Mouse (Mus musculus) liver, embryonic 15.5 days (tissue): ENCODE measurements around the gene Skiv2l. TPM values are rescaled to one million over a fixed set of nuclear protein-coding genes. Genes with fewer than 3 reads are reported as not detected.
"Not testable (repeated sequence)": the region's sequence is repeated elsewhere in the genome, so short reads cannot be mapped to it uniquely, and the experiment has no call there.

Source experiments
- ATAC-seq: fragments of 200-750 bp; cut with Nextera tagmentation; 2 replicates; pipeline ENCODE4 v1.8.0; 2017; ENCODE audit warnings: moderate number of reproducible peaks, mild to moderate bottlenecking, moderate library complexity; ENCODE audit not compliant: insufficient read depth
- H3K27ac ChIP-seq: fragments of 300-500 bp; sonication (generic); replicated peaks from 2 replicates; pipeline ENCODE4 v1.5.1; 2015; ENCODE audit warnings: mild to moderate bottlenecking, inconsistent platforms
- H3K27me3 ChIP-seq: fragments of 300-500 bp; sonication (generic); 2 replicates; pipeline ENCODE4 v1.6.1; 2015; ENCODE audit warnings: mild to moderate bottlenecking, inconsistent platforms
- H3K36me3 ChIP-seq: fragments of 300-500 bp; sonication (generic); replicated peaks from 2 replicates; pipeline ENCODE4 v1.6.1; 2015; ENCODE audit warnings: moderate library complexity, mild to moderate bottlenecking, inconsistent platforms
- H3K4me1 ChIP-seq: fragments of 300-500 bp; sonication (generic); replicated peaks from 2 replicates; pipeline ENCODE4 v1.6.1; 2015; ENCODE audit warnings: inconsistent platforms
- H3K4me2 ChIP-seq: fragments of 300-500 bp; sonication (generic); 2 replicates; pipeline ENCODE4 v1.6.1; 2015; ENCODE audit warnings: moderate library complexity, mild to moderate bottlenecking, inconsistent platforms
- H3K4me3 ChIP-seq: fragments of 300-500 bp; sonication (generic); replicated peaks from 2 replicates; pipeline ENCODE4 v1.5.1; 2015; ENCODE audit warnings: mild to moderate bottlenecking, inconsistent platforms
- H3K9ac ChIP-seq: fragments of 300-500 bp; sonication (generic); 2 replicates; pipeline ENCODE4 v1.6.1; 2015; ENCODE audit warnings: moderate library complexity, mild to moderate bottlenecking, inconsistent platforms
- H3K9me3 ChIP-seq: fragments of 300-500 bp; sonication (generic); replicated peaks from 2 replicates; pipeline ENCODE4 v1.6.1; 2016; ENCODE audit warnings: inconsistent platforms
- WGBS: fragments of 180-500 bp; shearing (Covaris S2); methylation state at CpG from one replicate; pipeline ENCODE4 v1.1.7; 2015; ENCODE audit warnings: mixed read lengths; ENCODE audit not compliant: insufficient replicate concordance; 5-methylcytosine and 5-hydroxymethylcytosine counted together
- polyA plus RNA-seq: library from polyadenylated mRNA; unstranded; fragments of >200 nt; fragmentation: Nextera tagmentation; extraction: Ambion mirVana; gene quantifications from 2 replicates; pipeline ENCODE4 v1.2.1, GENCODE M21; 2015

Gene Skiv2l
- polyA plus RNA-seq, 1 experiment from 2014 or later, result 24.5 TPM

GRCm38 (mm10) chr17:34810411-34810810 is 39.6 kb downstream of the Skiv2l start:
- not testable (repeated sequence) for H3K9ac ChIP-seq, H3K27me3 ChIP-seq, H3K4me1 ChIP-seq, H3K9me3 ChIP-seq, H3K27ac ChIP-seq, ATAC-seq, H3K4me3 ChIP-seq, H3K36me3 ChIP-seq, H3K4me2 ChIP-seq
- WGBS, result 70% methylated on average over 5 of the region's 5 CpGs

GRCm38 (mm10) chr17:34808599-34809205 is 41.3 kb downstream of the Skiv2l start:
- Histone ChIP-seq H3K4me3 (no peak overlapping the region), H3K27ac (peak overlapping the region; percentile 81), H3K9me3 (peaks cover 5% of the 10 kb centered on the region; the same call in 1 of the 2 replicates), H3K4me1 (peaks cover 6% of the 10 kb centered on the region), H3K9ac (no peak overlapping the region), H3K4me2 (no peak overlapping the region), H3K27me3 (no peaks in the 10 kb centered on the region), H3K36me3 (no peaks in the 10 kb centered on the region)
- WGBS, result 58% methylated on average over 6 of the region's 6 CpGs
- ATAC-seq, result peak; percentile 60

- Histone ChIP-seq H3K4me3 (no peak overlapping the region), H3K27ac (no peak overlapping the region), H3K4me1 (peaks cover 6% of the 10 kb centered on the region), H3K36me3 (no peaks in the 10 kb centered on the region), H3K4me2 (no peak overlapping the region), H3K27me3 (no peaks in the 10 kb centered on the region), H3K9me3 (peaks cover 5% of the 10 kb centered on the region; the same call in 1 of the 2 replicates), H3K9ac (no peak overlapping the region)
- no peak for ATAC-seq
- WGBS, result 41% methylated on average over 3 of the region's 3 CpGs
Observed at GRCm38 (mm10) chr17:34807176-34807575, 42.8 kb downstream of the Skiv2l start.

DNA sequence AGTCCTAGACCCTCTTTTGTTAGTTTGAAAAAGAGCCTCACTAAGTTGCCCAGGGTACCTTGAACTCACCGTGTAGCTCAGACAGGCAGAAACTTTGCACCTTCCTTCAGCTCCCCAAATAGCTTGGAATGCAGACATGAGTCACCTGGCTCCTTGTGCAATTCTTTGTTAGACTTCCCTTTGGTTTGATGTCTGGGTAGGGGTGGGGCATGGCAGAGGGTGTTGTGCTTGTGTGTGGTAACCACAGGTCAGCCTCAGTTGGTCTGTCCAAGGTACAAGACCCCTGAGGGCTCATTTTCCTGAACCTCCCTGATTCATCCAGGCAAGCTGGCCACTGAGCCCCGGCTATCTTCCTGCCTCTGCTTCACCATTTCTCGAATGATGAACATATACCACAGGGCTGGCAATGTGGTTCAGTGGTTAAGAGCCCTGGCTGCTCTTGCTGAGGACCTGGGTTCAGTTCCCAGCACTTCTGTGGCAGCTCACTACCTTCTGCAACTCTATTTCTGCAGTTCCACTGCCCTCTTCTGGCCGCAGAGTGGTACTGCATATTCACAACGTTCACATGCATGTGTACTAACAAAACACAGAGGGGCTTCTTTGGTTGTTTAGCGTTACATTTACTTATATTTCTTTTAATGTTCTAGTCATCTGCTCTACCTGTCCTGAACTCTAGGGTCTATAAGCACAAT is 45.0 kb downstream of the Skiv2l start:
- no peak for ATAC-seq
- no peaks in the 10 kb centered on the region for H3K36me3 ChIP-seq
- H3K4me2 ChIP-seq, result no peak overlapping the region
- no peak overlapping the region for H3K9ac ChIP-seq
- no peaks in the 10 kb centered on the region for H3K4me1 ChIP-seq
- WGBS, result 58% methylated on average over 6 of the region's 6 CpGs
- H3K4me3 ChIP-seq, result no peak overlapping the region
- H3K27me3 ChIP-seq, result no peaks in the 10 kb centered on the region
- H3K9me3 ChIP-seq, result peaks cover 5% of the 10 kb centered on the region; the same call in 1 of the 2 replicates
- H3K27ac ChIP-seq, result no peak overlapping the region

- H3K4me2 ChIP-seq, H3K27me3 ChIP-seq, H3K9me3 ChIP-seq, H3K27ac ChIP-seq, H3K9ac ChIP-seq, H3K4me1 ChIP-seq, H3K4me3 ChIP-seq, ATAC-seq, H3K36me3 ChIP-seq: not testable (repeated sequence)
- WGBS, result 63% methylated on average over 5 of the region's 6 CpGs
Observed at GRCm38 (mm10) chr17:34804301-34804700, 45.7 kb downstream of the Skiv2l start, which contains the start of gene Cyp21a1. Gene Cyp21a1, minus strand, starts transcription at chr17:34804561.

DNA sequence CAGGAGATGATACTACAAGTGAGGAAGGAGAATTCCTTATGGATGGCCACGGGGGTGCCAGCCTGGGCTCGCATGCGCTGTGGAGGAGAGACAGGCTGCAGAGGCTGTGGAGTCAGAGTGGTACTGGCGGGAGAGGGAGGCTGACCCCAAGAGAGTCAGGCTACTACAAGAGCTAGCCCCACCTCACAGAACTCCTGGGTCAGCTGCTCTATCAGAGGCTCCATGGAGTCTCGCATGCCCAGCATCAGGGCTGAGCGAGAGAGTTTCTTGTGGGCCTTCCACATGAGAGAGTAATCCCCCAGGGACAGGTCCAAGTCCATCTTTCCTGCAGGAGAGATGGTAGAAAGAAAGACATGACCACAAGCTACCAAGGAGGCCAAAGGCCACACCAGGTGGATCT is 46.6 kb downstream of the Skiv2l start:
- WGBS, result 70% methylated on average over 6 of the region's 6 CpGs
- not testable (repeated sequence) for H3K9me3 ChIP-seq, H3K9ac ChIP-seq, H3K4me1 ChIP-seq, H3K36me3 ChIP-seq, H3K4me2 ChIP-seq, H3K27me3 ChIP-seq, H3K4me3 ChIP-seq, ATAC-seq, H3K27ac ChIP-seq

GRCm38 (mm10) chr17:34802756-34803155 is 47.3 kb downstream of the Skiv2l start:
- H3K9me3 ChIP-seq, ATAC-seq, H3K4me1 ChIP-seq, H3K36me3 ChIP-seq, H3K27me3 ChIP-seq, H3K4me2 ChIP-seq, H3K27ac ChIP-seq, H3K9ac ChIP-seq, H3K4me3 ChIP-seq: not testable (repeated sequence)
- WGBS, result 78% methylated on average over 9 of the region's 9 CpGs

GRCm38 (mm10) chr17:34800781-34801305 is 49.2 kb downstream of the Skiv2l start:
- not testable (repeated sequence) for H3K27me3 ChIP-seq, H3K4me1 ChIP-seq
- 78% methylated on average over 16 of the region's 16 CpGs for WGBS

GRCm38 (mm10) chr17:34799531-34799925 is 50.5 kb downstream of the Skiv2l start:
- H3K4me1 ChIP-seq, result no peaks in the 10 kb centered on the region
- H3K36me3 ChIP-seq, result no peaks in the 10 kb centered on the region
- no peak overlapping the region for H3K4me2 ChIP-seq
- no peak overlapping the region for H3K27ac ChIP-seq
- ATAC-seq, result no peak
- H3K9me3 ChIP-seq, result no peaks in the 10 kb centered on the region
- no peaks in the 10 kb centered on the region for H3K27me3 ChIP-seq
- no peak overlapping the region for H3K9ac ChIP-seq
- 78% methylated on average over 4 of the region's 4 CpGs for WGBS
- H3K4me3 ChIP-seq, result no peak overlapping the region

More at GRCm38 (mm10) chr17:34800781-34801305, 49.2 kb downstream of the Skiv2l start:
- not testable (repeated sequence) for H3K9me3 ChIP-seq, H3K36me3 ChIP-seq, H3K27ac ChIP-seq, H3K9ac ChIP-seq, H3K4me2 ChIP-seq, ATAC-seq, H3K4me3 ChIP-seq

- Histone ChIP-seq H3K4me2 (no peak overlapping the region), H3K27me3 (no peaks in the 10 kb centered on the region), H3K4me3 (no peak overlapping the region), H3K36me3 (no peaks in the 10 kb centered on the region), H3K9me3 (no peaks in the 10 kb centered on the region), H3K4me1 (no peaks in the 10 kb centered on the region), H3K9ac (no peak overlapping the region), H3K27ac (no peak overlapping the region)
- 71% methylated on average over 17 of the region's 17 CpGs for WGBS
- no peak for ATAC-seq
Observed at GRCm38 (mm10) chr17:34798866-34799530, 51.0 kb downstream of the Skiv2l start.

DNA sequence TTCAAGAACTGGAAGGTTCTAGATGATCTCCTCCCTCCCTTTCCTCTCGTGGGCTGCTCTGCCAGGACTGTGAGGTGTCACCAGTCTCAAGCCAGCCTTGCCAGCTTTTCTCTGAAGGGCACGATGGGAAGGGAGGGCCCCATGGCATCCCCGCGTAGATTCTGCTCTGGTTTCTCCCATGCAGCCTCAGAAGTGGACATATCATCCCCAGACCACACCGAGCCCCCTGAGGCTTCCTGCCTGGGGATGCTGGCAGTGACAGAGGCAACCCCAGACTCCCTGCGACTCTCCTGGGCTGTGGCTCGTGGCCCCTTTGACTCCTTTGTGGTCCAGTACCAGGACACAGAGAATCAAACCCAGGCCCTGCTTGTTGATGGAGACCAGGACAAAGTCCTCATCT is 51.9 kb downstream of the Skiv2l start:
- not testable (repeated sequence) for ATAC-seq, H3K4me2 ChIP-seq
- whole genome bisulfite sequencing, result 65% methylated on average over 7 of the region's 7 CpGs

More for the DNA sequence above, 51.9 kb downstream of the Skiv2l start:
- H3K4me1 ChIP-seq, H3K27me3 ChIP-seq, H3K36me3 ChIP-seq, H3K27ac ChIP-seq, H3K4me3 ChIP-seq, H3K9me3 ChIP-seq, H3K9ac ChIP-seq: not testable (repeated sequence)
